Mouse (Mus musculus): ENCODE results near the gene Wdr13. TPM values are rescaled to one million over a fixed set of nuclear protein-coding genes. Genes with fewer than 3 reads are reported as not detected.
"Not testable (repeated sequence)": the region's sequence is repeated elsewhere in the genome, so short reads cannot be mapped to it uniquely, and the experiment has no call there.

Gene Wdr13
- polyA plus RNA-seq, 1 experiment from 2014 or later = 38.6 TPM

- ATAC-seq (ENCODE audit: low FRiP score) = no peak
- WGBS = 63% methylated on average over 4 of the region's 4 CpGs
- no peaks in the 10 kb centered on the region for H3K27me3 ChIP-seq
- H3K9me3 ChIP-seq = no peaks in the 10 kb centered on the region
- H3K4me1 ChIP-seq = peaks cover 12% of the 10 kb centered on the region
- H3K36me3 ChIP-seq (replicated peaks) = no peaks in the 10 kb centered on the region
- no peak overlapping the region for H3K4me2 ChIP-seq
- no peak overlapping the region for H3K9ac ChIP-seq
- H3K27ac ChIP-seq = no peak overlapping the region
- H3K4me3 ChIP-seq (replicated peaks) = no peak overlapping the region
These were observed 33.3 kb downstream of the Wdr13 start for GRCm38 (mm10) chrX:8099435-8099834.

GRCm38 (mm10) chrX:8096787-8097242 is 35.9 kb downstream of the Wdr13 start:
- Histone ChIP-seq H3K4me2 (peak overlapping the region; percentile 43), H3K27ac (no peak overlapping the region), H3K36me3 (replicated peaks) (no peaks in the 10 kb centered on the region), H3K4me3 (replicated peaks) (peak overlapping the region; percentile 26), H3K27me3 (no peaks in the 10 kb centered on the region), H3K9me3 (no peaks in the 10 kb centered on the region), H3K9ac (no peak overlapping the region; the same call in 1 of the 2 replicates), H3K4me1 (peaks cover 12% of the 10 kb centered on the region)
- 13% methylated on average over 19 of the region's 19 CpGs for WGBS
- peak; percentile 94 for ATAC-seq (ENCODE audit: low FRiP score)

GRCm38 (mm10) chrX:8096068-8096786 is 36.5 kb downstream of the Wdr13 start:
- peak overlapping the region; percentile 25 for H3K4me3 ChIP-seq (replicated peaks)
- peaks cover 12% of the 10 kb centered on the region for H3K4me1 ChIP-seq
- WGBS = 3% methylated on average over 26 of the region's 48 CpGs
- H3K9ac ChIP-seq; H3K36me3 ChIP-seq (replicated peaks); H3K27me3 ChIP-seq; H3K9me3 ChIP-seq; H3K27ac ChIP-seq: not testable (repeated sequence)
- H3K4me2 ChIP-seq = peak overlapping the region; percentile 45
- ATAC-seq (ENCODE audit: low FRiP score) = peak; percentile 90

GRCm38 (mm10) chrX:8095546-8095945 is 37.1 kb downstream of the Wdr13 start:
- Histone ChIP-seq H3K4me3 (replicated peaks) (peak overlapping the region; percentile 25; the same call in 1 of the 2 replicates), H3K4me2 (peak overlapping the region; percentile 45), H3K36me3 (replicated peaks) (no peaks in the 10 kb centered on the region), H3K4me1 (peaks cover 8% of the 10 kb centered on the region), H3K27me3 (no peaks in the 10 kb centered on the region), H3K9me3 (no peaks in the 10 kb centered on the region), H3K9ac (no peak overlapping the region), H3K27ac (no peak overlapping the region)
- WGBS = 77% methylated on average over 10 of the region's 10 CpGs
- no peak for ATAC-seq (ENCODE audit: low FRiP score)

- WGBS = 83% methylated on average over 4 of the region's 5 CpGs
- H3K27ac ChIP-seq; H3K9ac ChIP-seq; H3K4me1 ChIP-seq; H3K9me3 ChIP-seq; H3K4me3 ChIP-seq (replicated peaks); ATAC-seq (ENCODE audit: low FRiP score); H3K27me3 ChIP-seq; H3K4me2 ChIP-seq; H3K36me3 ChIP-seq (replicated peaks): not testable (repeated sequence)
These were observed 41.7 kb downstream of the Wdr13 start for GRCm38 (mm10) chrX:8090954-8091347.

GRCm38 (mm10) chrX:8090346-8090953 is 42.2 kb downstream of the Wdr13 start, which contains the start of gene Was:
Gene Was (minus strand): TSS chrX:8090498.
- no peak within 1 kb of the TSS for H3K27ac ChIP-seq
- H3K4me2 ChIP-seq = no peak within 1 kb of the TSS
- 88% methylated on average over 14 of the region's 14 CpGs for WGBS
- no peak within 1 kb of the TSS for H3K9ac ChIP-seq
- no peaks in the 10 kb centered on the region for H3K9me3 ChIP-seq
- H3K36me3 ChIP-seq (replicated peaks) = no peaks in the 10 kb centered on the region
- H3K4me1 ChIP-seq = no peaks in the 10 kb centered on the region
- H3K4me3 ChIP-seq (replicated peaks) = no peak within 1 kb of the TSS
- no peak for ATAC-seq (ENCODE audit: low FRiP score)
- H3K27me3 ChIP-seq = no peaks in the 10 kb centered on the region

GRCm38 (mm10) chrX:8089746-8090145 is 42.9 kb downstream of the Wdr13 start:
- Histone ChIP-seq H3K4me1 (no peaks in the 10 kb centered on the region), H3K4me3 (replicated peaks) (no peak overlapping the region), H3K9ac (no peak overlapping the region), H3K27ac (no peak overlapping the region), H3K4me2 (no peak overlapping the region), H3K27me3 (no peaks in the 10 kb centered on the region), H3K9me3 (no peaks in the 10 kb centered on the region), H3K36me3 (replicated peaks) (no peaks in the 10 kb centered on the region)
- 95% methylated on average over 3 of the region's 3 CpGs for WGBS
- no peak for ATAC-seq (ENCODE audit: low FRiP score)

GRCm38 (mm10) chrX:8085611-8086010 is 47.1 kb downstream of the Wdr13 start:
- H3K9me3 ChIP-seq = no peaks in the 10 kb centered on the region
- WGBS = 89% methylated on average over 7 of the region's 8 CpGs
- H3K27me3 ChIP-seq = no peaks in the 10 kb centered on the region
- no peaks in the 10 kb centered on the region for H3K36me3 ChIP-seq (replicated peaks)
- H3K27ac ChIP-seq = no peak overlapping the region
- H3K4me3 ChIP-seq (replicated peaks) = no peak overlapping the region
- no peak overlapping the region for H3K4me2 ChIP-seq
- H3K9ac ChIP-seq = no peak overlapping the region
- no peak for ATAC-seq (ENCODE audit: low FRiP score)
- no peaks in the 10 kb centered on the region for H3K4me1 ChIP-seq

- Histone ChIP-seq H3K4me2 (no peak overlapping the region), H3K9me3 (no peaks in the 10 kb centered on the region), H3K27ac (no peak overlapping the region), H3K9ac (no peak overlapping the region), H3K27me3 (no peaks in the 10 kb centered on the region), H3K4me3 (replicated peaks) (no peak overlapping the region), H3K36me3 (replicated peaks) (no peaks in the 10 kb centered on the region), H3K4me1 (no peaks in the 10 kb centered on the region)
- no peak for ATAC-seq (ENCODE audit: low FRiP score)
- WGBS = 96% methylated on average over 6 of the region's 6 CpGs
These were observed 47.9 kb downstream of the Wdr13 start for GRCm38 (mm10) chrX:8084771-8085259.

- Histone ChIP-seq H3K9ac (no peak overlapping the region; the same call in 1 of the 2 replicates), H3K4me3 (replicated peaks) (peak overlapping the region; percentile 56), H3K4me2 (peak overlapping the region; percentile 51), H3K9me3 (no peaks in the 10 kb centered on the region), H3K27me3 (no peaks in the 10 kb centered on the region), H3K4me1 (peaks cover 6% of the 10 kb centered on the region; the same call in 1 of the 2 replicates), H3K36me3 (replicated peaks) (peaks cover 12% of the 10 kb centered on the region), H3K27ac (peak overlapping the region; percentile 80)
- peak; percentile 55 for ATAC-seq (ENCODE audit: low FRiP score)
- WGBS = 23% methylated on average over 3 of the region's 3 CpGs
These were observed 57.6 kb downstream of the Wdr13 start for GRCm38 (mm10) chrX:8075104-8075503.

GRCm38 (mm10) chrX:8074430-8075014 is 58.2 kb downstream of the Wdr13 start, which contains the start of gene Suv39h1:
Gene Suv39h1 (minus strand): TSS chrX:8074760.
- H3K4me3 ChIP-seq (replicated peaks) = peak within 1 kb of the TSS; percentile 56
- peak; percentile 97 for ATAC-seq (ENCODE audit: low FRiP score)
- peak within 1 kb of the TSS; percentile 66 for H3K9ac ChIP-seq
- 23% methylated on average over 46 of the region's 46 CpGs for WGBS
- peak within 1 kb of the TSS; percentile 90 for H3K27ac ChIP-seq
- no peaks in the 10 kb centered on the region for H3K9me3 ChIP-seq
- no peaks in the 10 kb centered on the region for H3K27me3 ChIP-seq
- peak within 1 kb of the TSS; percentile 51 for H3K4me2 ChIP-seq
- peaks cover 12% of the 10 kb centered on the region for H3K36me3 ChIP-seq (replicated peaks)
- H3K4me1 ChIP-seq = peaks cover 6% of the 10 kb centered on the region; the same call in 1 of the 2 replicates

GRCm38 (mm10) chrX:8073881-8074429 is 58.7 kb downstream of the Wdr13 start:
- Histone ChIP-seq H3K4me2 (peak overlapping the region; percentile 49), H3K9ac (peak overlapping the region; percentile 66), H3K27me3 (no peaks in the 10 kb centered on the region), H3K4me1 (peaks cover 6% of the 10 kb centered on the region; the same call in 1 of the 2 replicates), H3K27ac (peak overlapping the region; percentile 90), H3K36me3 (replicated peaks) (peaks cover 15% of the 10 kb centered on the region), H3K9me3 (no peaks in the 10 kb centered on the region), H3K4me3 (replicated peaks) (peak overlapping the region; percentile 56)
- peak; percentile 12; the same call in 1 of the 2 replicates for ATAC-seq (ENCODE audit: low FRiP score)
- WGBS = 13% methylated on average over 57 of the region's 64 CpGs
